Mouse (Mus musculus): ENCODE data around the gene Bptf. TPM values are rescaled to one million over a fixed set of nuclear protein-coding genes. Genes with fewer than 3 reads are reported as not detected.
"Not testable (repeated sequence)": the region's sequence is repeated elsewhere in the genome, so short reads cannot be mapped to it uniquely, and the experiment has no call there.

Bptf gene
- polyA plus RNA-seq, 1 experiment from 2014 or later: 14.4 TPM

GRCm38 (mm10) chr11:107001760-107002675 is 129.9 kb downstream of the Bptf start:
- H3K36me3 ChIP-seq (ENCODE audit: control insufficient read depth, insufficient read depth): no peaks in the 10 kb centered on the region
- H3K4me3 ChIP-seq (ENCODE audit: low read depth, low read length): no peak overlapping the region
- H3K4me1 ChIP-seq (replicated peaks; ENCODE audit: control insufficient read depth, insufficient read depth, low read length): no peaks in the 10 kb centered on the region
- H3K9ac ChIP-seq (ENCODE audit: low read depth, low read length): no peak overlapping the region
- WGBS: 41% methylated on average over 7 of the region's 8 CpGs
- H3K4me2 ChIP-seq (replicated peaks; ENCODE audit: low read depth): no peak overlapping the region
- TF ChIP-seq CTCF (IDR thresholded peaks at IDR 0.05; ENCODE audit: low read depth): no peak
- no peaks in the 10 kb centered on the region for H3K27me3 ChIP-seq (replicated peaks; ENCODE audit: control insufficient read depth, insufficient read depth, low read length)
- H3K9me3 ChIP-seq (ENCODE audit: control insufficient read depth): no peaks in the 10 kb centered on the region
- no peak overlapping the region for H3K27ac ChIP-seq (ENCODE audit: low read depth, low read length)
- ATAC-seq: no peak

GRCm38 (mm10) chr11:106999949-107000513 is 131.9 kb downstream of the Bptf start:
- ATAC-seq: no peak
- Histone ChIP-seq H3K4me1 (replicated peaks; ENCODE audit: control insufficient read depth, insufficient read depth, low read length) (no peaks in the 10 kb centered on the region), H3K4me2 (replicated peaks; ENCODE audit: low read depth) (peak overlapping the region; percentile 53), H3K9ac (ENCODE audit: low read depth, low read length) (peak overlapping the region; percentile 43; the same call in 1 of the 2 replicates), H3K36me3 (ENCODE audit: control insufficient read depth, insufficient read depth) (peaks cover 14% of the 10 kb centered on the region), H3K27me3 (replicated peaks; ENCODE audit: control insufficient read depth, insufficient read depth, low read length) (no peaks in the 10 kb centered on the region), H3K9me3 (ENCODE audit: control insufficient read depth) (no peaks in the 10 kb centered on the region), H3K4me3 (ENCODE audit: low read depth, low read length) (peak overlapping the region; percentile 93; the same call in 1 of the 2 replicates), H3K27ac (ENCODE audit: low read depth, low read length) (peak overlapping the region; percentile 74)
- WGBS: 62% methylated on average over 9 of the region's 9 CpGs
- no peak for TF ChIP-seq CTCF (IDR thresholded peaks at IDR 0.05; ENCODE audit: low read depth)

- no peak for TF ChIP-seq CTCF (IDR thresholded peaks at IDR 0.05; ENCODE audit: low read depth)
- WGBS: under 1% methylated on average over 62 of the region's 62 CpGs
These were observed 132.6 kb downstream of the Bptf start, which contains the start of gene Kpna2 for GRCm38 (mm10) chr11:106999151-106999948. Gene Kpna2 (minus strand): TSS chr11:106999541.

GRCm38 (mm10) chr11:106998651-106999150 is 133.2 kb downstream of the Bptf start:
- peak overlapping the region; percentile 80 for H3K4me2 ChIP-seq (replicated peaks; ENCODE audit: low read depth)
- H3K27ac ChIP-seq (ENCODE audit: low read depth, low read length): peak overlapping the region; percentile 81
- peak overlapping the region; percentile 93 for H3K4me3 ChIP-seq (ENCODE audit: low read depth, low read length)
- no peak for TF ChIP-seq CTCF (IDR thresholded peaks at IDR 0.05; ENCODE audit: low read depth)
- H3K9ac ChIP-seq (ENCODE audit: low read depth, low read length): peak overlapping the region; percentile 69
- ATAC-seq: 0 out of 2 replicates have a peak, but pooled peaks have one; percentile 10
- H3K27me3 ChIP-seq (replicated peaks; ENCODE audit: control insufficient read depth, insufficient read depth, low read length): no peaks in the 10 kb centered on the region
- no peaks in the 10 kb centered on the region for H3K9me3 ChIP-seq (ENCODE audit: control insufficient read depth)
- WGBS: under 1% methylated on average over 26 of the region's 26 CpGs
- no peaks in the 10 kb centered on the region for H3K4me1 ChIP-seq (replicated peaks; ENCODE audit: control insufficient read depth, insufficient read depth, low read length)
- H3K36me3 ChIP-seq (ENCODE audit: control insufficient read depth, insufficient read depth): peaks cover 19% of the 10 kb centered on the region

More at GRCm38 (mm10) chr11:106999151-106999948, 132.6 kb downstream of the Bptf start, which contains the start of gene Kpna2:
- H3K36me3 ChIP-seq (ENCODE audit: control insufficient read depth, insufficient read depth): peaks cover 19% of the 10 kb centered on the region
- peak within 1 kb of the TSS; percentile 81 for H3K27ac ChIP-seq (ENCODE audit: low read depth, low read length)
- ATAC-seq: peak; percentile 93
- H3K4me1 ChIP-seq (replicated peaks; ENCODE audit: control insufficient read depth, insufficient read depth, low read length): no peaks in the 10 kb centered on the region
- H3K9ac ChIP-seq (ENCODE audit: low read depth, low read length): peak within 1 kb of the TSS; percentile 69
- peak within 1 kb of the TSS; percentile 93 for H3K4me3 ChIP-seq (ENCODE audit: low read depth, low read length)
- no peaks in the 10 kb centered on the region for H3K27me3 ChIP-seq (replicated peaks; ENCODE audit: control insufficient read depth, insufficient read depth, low read length)
- peak within 1 kb of the TSS; percentile 80 for H3K4me2 ChIP-seq (replicated peaks; ENCODE audit: low read depth)
- H3K9me3 ChIP-seq (ENCODE audit: control insufficient read depth): no peaks in the 10 kb centered on the region

- WGBS: 16% methylated on average over 5 of the region's 5 CpGs
- peaks cover 19% of the 10 kb centered on the region for H3K36me3 ChIP-seq (ENCODE audit: control insufficient read depth, insufficient read depth)
- peak overlapping the region; percentile 93 for H3K4me3 ChIP-seq (ENCODE audit: low read depth, low read length)
- H3K4me1 ChIP-seq (replicated peaks; ENCODE audit: control insufficient read depth, insufficient read depth, low read length): no peaks in the 10 kb centered on the region
- no peak for TF ChIP-seq CTCF (IDR thresholded peaks at IDR 0.05; ENCODE audit: low read depth)
- H3K9me3 ChIP-seq (ENCODE audit: control insufficient read depth): no peaks in the 10 kb centered on the region
- H3K9ac ChIP-seq (ENCODE audit: low read depth, low read length): no peak overlapping the region
- peak overlapping the region; percentile 80 for H3K4me2 ChIP-seq (replicated peaks; ENCODE audit: low read depth)
- H3K27me3 ChIP-seq (replicated peaks; ENCODE audit: control insufficient read depth, insufficient read depth, low read length): no peaks in the 10 kb centered on the region
- no peak overlapping the region for H3K27ac ChIP-seq (ENCODE audit: low read depth, low read length)
- no peak for ATAC-seq
These were observed 134.0 kb downstream of the Bptf start for GRCm38 (mm10) chr11:106997976-106998375.

GRCm38 (mm10) chr11:106996492-106996891 is 135.4 kb downstream of the Bptf start:
- not testable (repeated sequence) for ATAC-seq; H3K4me2 ChIP-seq (replicated peaks; ENCODE audit: low read depth); H3K4me1 ChIP-seq (replicated peaks; ENCODE audit: control insufficient read depth, insufficient read depth, low read length); H3K27ac ChIP-seq (ENCODE audit: low read depth, low read length); H3K9ac ChIP-seq (ENCODE audit: low read depth, low read length); H3K27me3 ChIP-seq (replicated peaks; ENCODE audit: control insufficient read depth, insufficient read depth, low read length); H3K9me3 ChIP-seq (ENCODE audit: control insufficient read depth); H3K4me3 ChIP-seq (ENCODE audit: low read depth, low read length)
- peaks cover 21% of the 10 kb centered on the region for H3K36me3 ChIP-seq (ENCODE audit: control insufficient read depth, insufficient read depth)
- WGBS: 88% methylated on average over 7 of the region's 7 CpGs

All from intestine, postnatal 0 days (tissue).